Mouse (Mus musculus): Measurements from ENCODE around the gene Frmd4b.

GRCm38 (mm10) chr6:97346527-97346926 is 270.8 kb downstream of the Frmd4b start:
- TF ChIP-seq CTCF (IDR thresholded peaks at IDR 0.05; ENCODE audit: low read depth, low read length) (no peak), POLR2AphosphoS5 (IDR thresholded peaks at IDR 0.05; ENCODE audit: insufficient replicate concordance, low read depth, low read length) (no peak), GATA1 (IDR thresholded peaks at IDR 0.05; ENCODE audit: borderline replicate concordance, low read length) (no peak), TAL1 (conservative IDR thresholded peaks at IDR 0.05; ENCODE audit: low read depth, low read length) (no peak)
